Mouse (Mus musculus) cerebellum, adult 9-10 months (tissue): ENCODE results near the gene Kirrel3.

Experiments
- DNase-seq: peaks from one replicate; pipeline ENCODE4 v3.0.0; 2022

Kirrel3 gene

GRCm38 (mm10) chr9:34960736-34961135 lies 475.0 kb downstream of the Kirrel3 start:
- no peak for DNase-seq

GRCm38 (mm10) chr9:34961171-34961570 lies 475.5 kb downstream of the Kirrel3 start:
- DNase-seq, result no peak

DNA sequence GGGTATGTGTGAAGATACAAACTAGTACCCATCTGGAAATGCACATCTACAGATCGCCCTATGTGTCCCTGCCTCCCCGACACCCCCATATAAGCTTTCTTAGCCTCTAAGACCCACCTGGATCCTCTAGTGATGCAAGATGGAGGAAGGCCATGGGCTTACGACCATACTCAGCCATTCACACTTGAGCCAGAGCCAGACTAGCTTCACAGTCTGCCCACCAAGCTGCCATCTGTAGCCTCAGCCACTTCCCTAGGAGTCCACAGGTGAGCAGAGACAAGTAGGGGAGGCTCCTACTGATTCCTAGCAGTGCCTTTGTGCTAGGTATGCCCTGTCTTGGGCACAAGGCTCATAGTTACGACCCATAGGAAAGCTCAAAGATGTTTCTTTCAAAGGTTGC lies 476.6 kb downstream of the Kirrel3 start:
- DNase-seq, result peak; percentile 57

- DNase-seq, result peak; percentile 87
These were observed 477.9 kb downstream of the Kirrel3 start for GRCm38 (mm10) chr9:34963593-34963992.

GRCm38 (mm10) chr9:34964172-34965040 lies 478.7 kb downstream of the Kirrel3 start:
- peak; percentile 32 for DNase-seq

DNA sequence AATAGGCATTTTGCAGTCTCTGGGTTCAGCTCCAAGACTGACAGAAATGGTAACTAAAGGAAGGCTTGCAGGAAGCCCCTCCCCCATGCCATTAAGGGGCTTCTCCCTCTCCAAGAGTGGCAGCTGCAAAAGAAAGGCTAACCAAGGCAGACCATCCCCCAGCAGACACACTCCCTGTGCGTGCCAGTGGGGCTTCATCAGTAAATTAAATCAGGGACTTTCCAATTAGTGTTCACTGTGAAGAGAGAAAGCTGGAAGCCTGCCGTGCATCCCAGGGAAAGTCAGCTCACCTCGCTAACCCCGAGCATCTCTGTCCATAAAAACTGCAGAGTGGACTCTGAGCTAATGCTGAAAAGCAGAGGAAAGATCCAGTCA lies 479.3 kb downstream of the Kirrel3 start:
- peak; percentile 36 for DNase-seq

DNA sequence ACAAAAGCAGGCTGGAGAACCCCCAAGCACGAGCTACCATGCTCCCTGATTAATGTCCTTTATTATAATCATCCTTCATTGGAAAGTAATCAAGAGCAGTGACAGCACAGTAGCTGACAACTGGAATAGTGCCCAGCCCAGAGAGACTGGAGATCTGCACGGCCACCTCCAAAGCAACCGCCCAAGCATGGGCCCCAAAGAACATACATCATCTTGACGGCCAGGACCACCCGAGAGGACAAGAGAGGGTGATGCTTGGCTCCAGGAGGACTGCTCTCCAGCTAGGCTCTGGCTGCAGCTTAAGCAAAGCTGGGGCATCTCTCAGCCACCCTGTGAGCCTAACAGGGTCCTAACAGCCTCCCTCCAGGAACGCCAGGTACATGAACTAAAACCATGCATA lies 482.1 kb downstream of the Kirrel3 start:
- peak; percentile 38 for DNase-seq

DNA sequence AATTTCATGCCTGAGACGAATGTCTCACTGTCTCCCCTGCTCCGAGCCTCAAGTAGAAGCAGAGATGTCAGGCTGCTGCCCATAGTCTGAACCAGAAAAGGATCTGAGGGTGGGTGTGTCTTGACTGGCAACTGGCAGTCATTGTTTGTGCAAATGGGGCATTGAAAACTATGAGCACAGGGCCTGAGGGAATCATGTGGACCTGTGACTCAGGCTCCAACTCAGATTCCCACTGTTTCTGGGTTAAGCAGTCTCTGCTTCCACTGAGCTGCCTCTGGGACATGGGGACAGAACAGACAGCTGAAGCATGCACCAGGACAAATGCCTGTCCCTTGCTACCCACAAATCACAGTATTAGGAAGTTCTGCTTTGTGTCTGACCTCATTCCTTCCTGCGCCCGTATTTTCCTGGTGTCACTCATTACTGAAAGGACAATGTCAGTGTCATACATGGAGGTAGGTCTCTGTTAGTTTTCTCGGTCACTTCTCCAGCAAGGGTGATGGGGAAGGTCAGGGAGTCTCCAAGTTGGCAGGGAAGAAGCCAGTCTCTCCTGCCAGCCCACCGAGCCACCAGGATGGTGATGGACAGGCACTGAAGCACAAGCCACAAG lies 484.3 kb downstream of the Kirrel3 start:
- peak; percentile 25 for DNase-seq

- peak; percentile 36 for DNase-seq
These were observed 488.6 kb downstream of the Kirrel3 start for GRCm38 (mm10) chr9:34974326-34974725.

- DNase-seq, result peak; percentile 79
These were observed 489.6 kb downstream of the Kirrel3 start for GRCm38 (mm10) chr9:34975245-34975644.

- peak; percentile 50 for DNase-seq
These were observed 491.1 kb downstream of the Kirrel3 start for GRCm38 (mm10) chr9:34976596-34977462.

DNA sequence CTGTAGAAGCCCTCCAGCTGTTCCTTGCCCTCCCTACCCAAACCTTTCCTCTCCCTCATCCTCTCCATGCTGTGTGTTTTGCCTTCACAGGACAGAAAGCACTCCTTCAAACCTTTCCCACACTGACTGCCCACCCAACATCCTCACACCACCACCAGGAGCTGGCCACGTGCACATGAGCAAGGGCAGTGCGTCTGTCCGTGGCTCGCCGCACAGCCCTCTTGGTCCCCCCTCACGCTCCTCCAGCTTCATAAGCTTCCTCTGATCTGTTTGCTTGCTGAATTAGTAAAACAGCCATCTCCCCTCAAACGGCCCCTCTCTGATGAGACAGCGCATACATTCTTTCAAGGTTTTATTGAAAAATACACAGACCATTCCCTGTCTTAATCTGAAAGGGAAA lies 492.0 kb downstream of the Kirrel3 start:
- no peak for DNase-seq

- DNase-seq, result no peak
These were observed 492.5 kb downstream of the Kirrel3 start for GRCm38 (mm10) chr9:34978229-34978628.

GRCm38 (mm10) chr9:34980516-34981265 lies 495.0 kb downstream of the Kirrel3 start:
- DNase-seq, result peak; percentile 73

GRCm38 (mm10) chr9:34983513-34984462 lies 498.1 kb downstream of the Kirrel3 start:
- DNase-seq, result peak; percentile 77

DNA sequence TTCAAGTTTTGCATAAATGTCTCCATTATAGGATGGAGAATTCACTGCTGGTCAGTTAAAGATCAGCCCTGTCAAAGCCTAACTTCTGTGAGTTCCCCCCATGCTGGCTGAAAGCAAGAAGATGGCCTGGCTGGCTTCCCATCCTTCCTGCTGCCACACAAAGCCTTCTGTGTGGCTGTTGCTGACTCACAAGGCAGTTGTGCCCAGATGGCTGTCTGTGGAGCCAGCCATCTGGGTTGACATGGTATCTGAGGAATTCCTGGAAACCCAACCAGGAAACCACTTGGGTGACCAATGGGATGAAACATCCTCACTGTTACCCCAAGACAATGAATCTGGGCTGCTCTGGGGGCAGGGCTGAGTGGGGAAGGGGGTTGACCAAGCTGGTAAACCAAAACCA lies 500.5 kb downstream of the Kirrel3 start:
- DNase-seq, result peak; percentile 37

GRCm38 (mm10) chr9:34987422-34988148 lies 501.9 kb downstream of the Kirrel3 start:
- DNase-seq, result no peak

DNA sequence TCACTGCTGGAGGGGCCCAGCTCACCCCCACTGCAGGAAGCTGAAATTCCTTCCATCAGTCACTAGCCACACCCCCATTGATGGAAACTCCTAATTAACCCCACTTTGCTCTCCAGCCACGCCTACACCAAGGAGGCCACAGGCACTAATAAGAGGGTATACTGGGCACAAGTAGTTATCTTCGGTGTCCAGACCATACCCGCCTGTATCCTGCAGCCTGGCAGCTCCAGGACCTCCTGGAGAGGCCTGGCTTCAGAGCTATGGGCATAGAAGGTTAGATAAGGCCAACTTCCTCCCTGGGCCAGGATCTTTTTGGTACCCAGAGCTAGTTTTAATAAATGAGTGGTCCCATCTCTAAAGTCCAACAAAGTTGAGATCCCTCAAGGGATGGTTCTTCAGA lies 503.0 kb downstream of the Kirrel3 start:
- peak; percentile 46 for DNase-seq

DNA sequence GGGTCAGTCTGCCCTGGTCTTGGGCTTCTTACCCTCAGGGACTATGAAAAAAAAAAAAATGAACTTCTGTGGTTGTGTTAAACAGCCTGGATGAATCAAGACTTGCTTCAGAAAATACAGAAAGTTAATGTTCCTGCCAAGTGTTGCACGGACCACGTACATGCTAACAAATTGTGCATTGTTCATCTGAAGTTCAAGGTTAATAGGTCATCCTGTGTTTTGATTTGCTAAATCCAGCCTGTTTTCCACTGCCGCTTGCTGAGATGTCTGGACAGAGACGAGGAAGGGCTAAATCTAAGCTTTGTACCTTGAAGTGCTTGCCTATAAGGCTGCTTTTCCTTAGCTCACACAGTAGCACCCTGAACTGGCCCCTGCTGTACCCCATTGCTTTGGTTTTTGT lies 506.5 kb downstream of the Kirrel3 start:
- DNase-seq, result no peak

DNA sequence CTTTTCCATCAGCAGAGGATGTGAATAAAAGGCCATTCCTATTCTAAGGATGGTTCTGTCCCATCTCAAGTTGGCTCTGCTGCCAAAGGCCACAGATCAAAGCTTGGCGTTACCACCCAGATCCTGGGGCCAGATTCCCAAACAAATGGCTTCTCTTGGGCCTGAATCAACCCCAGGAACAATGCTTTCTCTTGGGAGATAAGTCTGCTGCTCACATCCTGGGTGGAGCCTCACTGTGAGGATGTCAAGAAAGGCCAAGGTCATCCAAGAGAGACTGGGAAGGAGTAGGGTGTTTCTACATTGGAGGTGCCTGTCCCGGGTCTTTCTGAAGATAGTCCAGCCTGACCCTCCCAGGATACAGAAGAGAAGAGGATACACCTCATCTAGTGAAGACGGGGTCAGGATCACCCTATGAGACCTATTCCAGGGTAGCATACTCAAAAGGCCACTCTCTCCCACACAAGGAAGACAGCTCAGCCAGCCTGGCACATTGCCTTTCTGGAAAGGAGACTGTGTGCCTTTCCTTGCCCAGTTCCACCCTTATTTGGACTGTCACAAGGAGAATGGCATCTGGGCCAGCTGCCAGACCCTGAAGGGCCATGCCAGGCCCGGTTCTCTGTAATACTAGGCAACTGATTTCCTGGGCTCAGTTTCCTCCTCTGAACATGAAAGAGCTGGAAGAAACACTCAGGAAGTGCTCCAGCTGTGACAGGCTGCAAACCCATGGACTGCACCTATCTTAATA lies 507.9 kb downstream of the Kirrel3 start:
- peak; percentile 94 for DNase-seq
